Mouse (Mus musculus) gastrocnemius, postnatal 14 days (tissue): ENCODE results near the gene Eef2kmt. TPM values are rescaled to one million over a fixed set of nuclear protein-coding genes. Genes with fewer than 3 reads are reported as not detected.
"Not testable (repeated sequence)": the region's sequence is repeated elsewhere in the genome, so short reads cannot be mapped to it uniquely, and the experiment has no call there.

Source experiments
- DNase-seq: peaks from one replicate; pipeline ENCODE4 v3.0.0; 2021; ENCODE audit warnings: mixed read lengths
- intact Hi-C: fragments of 180-260 bp; cut with DNase I; formaldehyde crosslinking; loops from one replicate; pipeline ENCODE4 v1.15.1; 2025; ENCODE audit warnings: low total_unique reads
- total RNA-seq, 2 experiments: library from RNA; stranded (reverse); gene quantifications; 2 replicates each; pipeline ENCODE4 v1.2.3; 2021

Eef2kmt gene
- total RNA-seq, 2 experiments from 2014 or later, result 8.1 to 9.6 TPM

DNA sequence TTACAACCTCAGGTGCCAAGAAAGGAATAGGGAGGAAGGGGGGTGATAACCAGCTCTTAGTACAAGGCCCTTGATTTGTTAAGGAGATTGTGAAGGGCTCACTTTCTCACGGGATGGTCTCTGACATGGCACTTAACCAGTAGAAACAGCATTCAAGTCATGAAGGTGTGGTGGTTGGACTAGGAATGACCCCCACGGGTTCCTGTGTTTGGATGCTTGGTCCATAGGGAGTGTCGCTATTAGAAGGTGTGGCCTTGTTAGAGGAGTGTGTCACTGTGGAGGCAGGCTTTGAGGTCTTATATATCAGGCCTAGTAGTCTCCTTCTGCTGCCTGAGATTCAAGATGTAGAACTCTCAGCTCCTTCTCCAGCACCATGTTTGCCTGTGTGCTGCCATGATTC lies 27.7 kb downstream of the Eef2kmt start:
- intact Hi-C loops, DNase-seq: not testable (repeated sequence)

- DNase-seq, intact Hi-C loops: not testable (repeated sequence)
Measured at GRCm38 (mm10) chr16:5227501-5227900, 28.3 kb downstream of the Eef2kmt start.

GRCm38 (mm10) chr16:5226534-5226933 lies 29.2 kb downstream of the Eef2kmt start:
- intact Hi-C loops, result not testable (repeated sequence)

GRCm38 (mm10) chr16:5222140-5222539 lies 33.6 kb downstream of the Eef2kmt start, which contains the start of gene AU021092:
Gene AU021092, minus strand, starts transcription at chr16:5222299.
- DNase-seq, result no peak
- intact Hi-C loops, result no loop called here

More at GRCm38 (mm10) chr16:5226534-5226933, 29.2 kb downstream of the Eef2kmt start:
- not testable (repeated sequence) for DNase-seq

DNA sequence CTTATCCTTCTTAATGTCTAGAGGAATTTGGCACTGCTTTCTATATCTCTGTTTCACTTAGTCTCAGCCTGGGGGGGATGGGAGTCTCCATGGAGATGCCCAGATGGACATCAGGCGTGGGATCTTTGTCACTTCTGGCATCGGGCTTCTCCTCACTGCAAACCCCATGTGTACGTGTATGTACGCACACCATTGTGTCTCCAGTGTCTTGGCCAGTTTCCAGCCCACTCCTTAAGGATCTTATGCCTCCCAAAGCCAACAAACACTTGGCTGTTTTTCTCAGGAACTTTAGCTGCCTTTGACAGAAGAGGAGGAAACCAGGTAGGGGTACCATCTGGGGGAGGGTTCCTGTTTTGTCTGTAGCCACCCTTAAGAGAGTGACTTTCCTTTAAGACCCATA lies 34.4 kb downstream of the Eef2kmt start:
- intact Hi-C loops, result no loop called here
- DNase-seq, result no peak

DNA sequence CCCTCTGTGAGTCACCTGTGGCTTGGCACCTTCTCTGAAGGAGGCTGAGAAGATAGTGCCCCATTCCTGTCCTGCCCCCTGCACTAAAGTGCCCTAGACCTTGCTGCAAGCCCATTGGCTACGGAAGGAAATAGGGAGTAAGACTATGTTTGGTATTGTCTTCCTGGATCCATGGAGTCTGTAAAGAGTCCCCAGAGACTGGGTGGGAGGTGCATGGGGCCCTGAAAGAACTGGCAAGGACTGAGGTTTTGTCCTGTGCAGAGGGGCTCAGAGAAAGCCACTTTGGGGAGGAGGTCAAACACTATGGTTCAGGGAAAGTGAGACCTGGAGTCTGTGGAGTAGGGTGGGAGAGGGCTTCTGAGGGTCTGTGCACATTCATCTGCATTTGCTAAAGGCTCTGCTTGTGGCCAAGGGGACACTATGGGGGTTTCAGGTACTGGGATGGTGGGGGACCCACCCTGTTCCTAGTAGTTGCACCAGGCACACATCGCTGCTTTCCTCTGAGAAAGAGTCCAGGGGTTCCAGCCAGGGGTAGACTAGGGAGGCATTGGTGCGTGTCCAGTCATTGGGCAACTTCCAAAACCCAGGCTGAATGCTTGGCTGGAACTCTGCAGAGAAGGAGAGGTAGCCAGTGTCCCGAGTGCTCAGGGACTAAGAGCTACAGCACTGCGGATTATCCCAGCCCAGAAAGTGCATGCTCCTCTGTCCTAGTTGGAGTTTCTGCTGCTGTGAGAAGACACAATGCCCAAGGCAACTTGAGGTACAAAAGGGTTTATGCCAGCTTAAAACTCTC lies 38.2 kb downstream of the Eef2kmt start:
- intact Hi-C loops, result no loop called here
- DNase-seq, result no peak

DNA sequence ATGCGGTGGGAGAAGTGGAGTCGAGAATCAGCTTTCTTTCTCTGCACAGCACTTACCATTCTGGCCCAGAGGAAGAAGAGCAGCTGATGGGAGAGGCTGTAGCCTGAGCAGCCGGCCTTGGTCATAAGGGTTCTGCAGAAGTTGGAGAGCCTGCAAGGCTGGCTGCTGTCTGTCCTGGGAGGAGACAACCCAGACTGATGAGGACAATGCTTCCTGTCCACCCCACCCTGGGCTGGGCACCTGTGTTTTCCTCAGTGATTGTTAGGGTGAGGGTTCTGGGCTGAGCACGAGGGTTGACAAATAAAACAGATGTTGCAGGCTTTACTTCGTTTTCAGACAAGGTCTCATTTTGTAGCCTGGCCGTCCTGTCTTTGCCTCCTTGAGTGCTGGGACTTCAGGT lies 39.1 kb downstream of the Eef2kmt start:
- intact Hi-C loops, result no loop called here
- no peak for DNase-seq

GRCm38 (mm10) chr16:5214126-5214525 lies 41.7 kb downstream of the Eef2kmt start:
- DNase-seq, result no peak
- intact Hi-C loops, result no loop called here

DNA sequence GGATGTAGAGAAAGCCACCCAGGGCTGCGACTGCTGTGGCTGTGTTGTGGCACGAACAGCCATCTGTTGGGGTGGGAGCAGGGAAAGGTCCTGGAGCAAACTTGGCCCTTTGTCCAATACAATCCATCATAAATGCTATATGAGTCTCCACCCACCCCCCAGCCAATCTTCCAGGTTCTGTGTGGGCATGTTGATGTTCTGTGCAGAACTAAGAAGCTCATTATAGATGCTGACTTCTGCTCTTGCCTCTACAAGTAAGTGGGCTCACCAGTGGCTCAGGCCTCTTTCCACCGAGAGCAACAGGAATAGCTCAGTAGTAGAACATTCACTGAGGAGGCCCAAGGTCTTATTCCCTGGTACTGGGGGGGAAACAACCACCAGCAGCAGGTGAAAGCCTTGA lies 43.6 kb downstream of the Eef2kmt start:
- DNase-seq, result no peak
- intact Hi-C loops, result no loop called here

GRCm38 (mm10) chr16:5210365-5210764 lies 45.4 kb downstream of the Eef2kmt start:
- intact Hi-C loops, result no loop called here

GRCm38 (mm10) chr16:5206051-5206450 lies 49.7 kb downstream of the Eef2kmt start:
- DNase-seq, result no peak
- intact Hi-C loops, result no loop called here

More at GRCm38 (mm10) chr16:5210365-5210764, 45.4 kb downstream of the Eef2kmt start:
- DNase-seq, result no peak

DNA sequence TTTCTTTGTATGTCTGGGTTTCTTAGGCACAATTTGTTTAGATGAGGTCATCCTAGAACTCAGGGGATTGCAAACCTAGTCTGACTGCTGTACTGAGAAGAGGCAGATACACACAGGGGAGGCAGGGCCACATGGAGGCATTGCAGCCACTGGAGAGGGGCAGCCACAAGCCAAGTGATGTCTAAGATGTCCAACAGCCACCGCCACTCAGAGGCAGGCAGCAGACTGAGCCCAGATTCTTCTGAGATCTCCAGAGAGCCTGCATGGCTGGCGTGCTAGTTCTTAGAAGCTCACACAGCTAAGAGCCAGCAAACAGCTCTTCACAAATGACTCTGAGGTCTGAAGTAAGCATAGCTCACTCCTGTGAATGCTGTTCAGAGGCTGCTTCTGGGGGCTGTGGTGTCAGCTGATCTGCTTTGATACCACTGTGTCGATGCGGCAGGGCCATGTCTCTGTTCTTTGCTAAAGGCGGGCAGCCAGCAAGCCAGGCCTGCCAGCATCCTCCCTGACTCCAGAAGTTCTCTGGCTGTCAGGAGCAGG lies 50.3 kb downstream of the Eef2kmt start:
- no peak for DNase-seq
- intact Hi-C loops, result no loop called here

DNA sequence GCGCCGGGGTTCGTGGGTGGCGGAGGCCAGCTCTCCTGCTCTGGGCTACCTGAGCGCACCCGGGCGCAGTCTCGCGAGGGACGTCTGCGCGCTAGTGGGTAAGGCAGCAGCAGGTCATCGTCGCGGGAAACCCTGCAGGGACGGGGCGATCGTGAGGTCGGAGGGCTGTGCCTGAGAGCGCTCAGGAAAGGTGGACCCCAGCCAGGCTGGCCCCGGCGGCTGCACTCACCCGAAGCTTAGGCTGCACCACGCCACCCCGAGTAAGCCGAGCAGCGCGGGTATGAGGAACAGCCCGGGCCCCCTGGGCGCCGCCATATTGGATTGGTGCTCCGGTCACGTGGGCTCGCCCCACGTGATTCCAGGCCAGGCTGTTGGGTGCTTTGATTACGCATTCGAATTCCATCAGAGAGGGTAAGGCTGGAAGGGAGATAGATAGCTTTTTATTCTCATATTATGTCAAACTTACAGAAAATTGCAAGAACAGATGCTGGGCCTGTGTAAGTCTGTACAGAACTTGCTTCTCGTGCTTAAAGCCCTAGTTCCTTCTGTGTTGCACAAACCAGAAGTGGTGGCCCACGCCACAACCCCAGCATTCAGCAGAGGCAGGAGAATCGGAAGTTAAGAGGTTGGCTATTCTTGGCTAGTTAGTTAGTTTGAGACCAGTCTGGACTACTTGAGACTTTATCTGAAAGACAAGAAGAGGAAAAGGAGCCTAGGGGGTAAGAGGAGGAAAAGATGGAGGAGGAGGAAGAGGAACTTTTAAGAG lies 51.9 kb downstream of the Eef2kmt start, which contains the start of gene Nagpa:
Gene Nagpa, minus strand, starts transcription at position 345 of the 766 bp plus-strand sequence.
- DNase-seq, result peak; percentile 80
- intact Hi-C loops, result loop anchor here (2.0 kb wide), 1 partner anchor 41 kb away; no protein-coding TSS in a partner anchor

GRCm38 (mm10) chr16:5203200-5203599 lies 52.6 kb downstream of the Eef2kmt start:
- intact Hi-C loops, result loop anchor here (2.0 kb wide), 1 partner anchor 42 kb away; no protein-coding TSS in a partner anchor
- no peak for DNase-seq

DNA sequence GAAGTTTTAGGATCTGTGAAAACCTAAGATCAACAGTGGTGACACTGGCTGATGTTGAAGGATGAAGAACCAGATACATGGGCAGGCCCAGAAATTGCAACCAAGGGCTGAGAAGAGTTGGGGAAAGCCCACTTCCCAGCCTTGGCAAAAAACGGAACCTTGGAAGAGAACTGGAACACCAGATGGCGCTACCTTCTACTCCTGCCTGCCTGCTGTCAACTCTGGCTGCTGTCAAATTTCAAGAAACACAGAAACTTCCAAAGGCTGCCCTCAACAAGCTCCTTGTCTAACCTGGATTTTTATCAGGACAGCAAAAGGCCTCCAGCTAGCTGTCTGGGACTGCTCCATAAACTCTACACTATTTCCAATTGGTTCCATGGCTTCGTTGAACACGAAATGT lies 53.1 kb downstream of the Eef2kmt start:
- intact Hi-C loops, result loop anchor here (2.0 kb wide), 1 partner anchor 42 kb away; no protein-coding TSS in a partner anchor

DNA sequence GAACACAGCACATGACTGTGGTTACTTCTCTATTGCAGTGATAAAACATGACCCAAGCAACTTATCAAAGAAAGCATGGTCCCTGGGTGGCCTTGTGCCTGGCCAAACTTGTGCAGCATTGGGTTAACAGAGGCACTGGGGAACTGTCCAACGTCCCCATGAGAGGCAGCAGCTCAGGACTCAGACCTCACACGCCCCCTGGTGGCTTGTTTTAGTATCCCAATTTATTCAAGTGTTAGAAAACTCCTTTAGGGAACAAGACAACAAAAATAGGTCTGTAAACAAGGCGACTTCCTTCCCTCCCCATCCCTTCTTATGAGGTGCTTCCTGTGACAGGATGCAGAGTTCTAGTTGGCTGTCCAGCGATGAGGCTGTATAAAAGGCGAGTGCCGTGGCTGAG lies 60.7 kb downstream of the Eef2kmt start:
- peak; percentile 54 for DNase-seq
- intact Hi-C loops, result loop anchor here (5.0 kb wide), 1 partner anchor 48 kb away; the partner anchor contains the start of gene Sec14l5

More for the DNA sequence above, 53.1 kb downstream of the Eef2kmt start:
- no peak for DNase-seq
